Mouse (Mus musculus): ENCODE data around the gene Nuak2.

Gene Nuak2

GRCm38 (mm10) chr1:132355162-132355601 lies 39.3 kb downstream of the Nuak2 start:
- DNase-seq = peak; percentile 95

GRCm38 (mm10) chr1:132355841-132356242 lies 39.9 kb downstream of the Nuak2 start:
- DNase-seq = peak; percentile 98

GRCm38 (mm10) chr1:132356841-132357240 lies 40.9 kb downstream of the Nuak2 start:
- no peak for DNase-seq

GRCm38 (mm10) chr1:132361959-132362358 lies 46.0 kb downstream of the Nuak2 start:
- DNase-seq = no peak

GRCm38 (mm10) chr1:132364388-132364787 lies 48.5 kb downstream of the Nuak2 start:
- DNase-seq = no peak

- no peak for DNase-seq
Observed at GRCm38 (mm10) chr1:132364896-132365557, 49.1 kb downstream of the Nuak2 start.

GRCm38 (mm10) chr1:132365645-132366044 lies 49.7 kb downstream of the Nuak2 start:
- DNase-seq = no peak

- no peak for DNase-seq
Observed at GRCm38 (mm10) chr1:132366235-132366634, 50.3 kb downstream of the Nuak2 start.

- no peak for DNase-seq
Observed at GRCm38 (mm10) chr1:132366937-132367336, 51.0 kb downstream of the Nuak2 start.

- peak; percentile 98 for DNase-seq
Observed at GRCm38 (mm10) chr1:132367692-132368506, 52.0 kb downstream of the Nuak2 start.

- peak; percentile 97 for DNase-seq
Observed at GRCm38 (mm10) chr1:132370681-132371173, 54.8 kb downstream of the Nuak2 start.

- no peak for DNase-seq
Observed at GRCm38 (mm10) chr1:132371298-132372081, 55.6 kb downstream of the Nuak2 start.

- no peak for DNase-seq
Observed at GRCm38 (mm10) chr1:132372354-132372753, 56.4 kb downstream of the Nuak2 start.

- DNase-seq = peak; percentile 91
Observed at GRCm38 (mm10) chr1:132372896-132373534, 57.1 kb downstream of the Nuak2 start.

- peak; percentile 95 for DNase-seq
Observed at GRCm38 (mm10) chr1:132374140-132374872, 58.4 kb downstream of the Nuak2 start.

- peak; percentile 88 for DNase-seq
Observed at GRCm38 (mm10) chr1:132374873-132375244, 58.9 kb downstream of the Nuak2 start.

- peak; percentile 92 for DNase-seq
Observed at GRCm38 (mm10) chr1:132375256-132375655, 59.3 kb downstream of the Nuak2 start.

- DNase-seq = peak; percentile 96
Observed at GRCm38 (mm10) chr1:132376211-132377054, 60.5 kb downstream of the Nuak2 start.

GRCm38 (mm10) chr1:132377055-132377365 lies 61.1 kb downstream of the Nuak2 start:
- DNase-seq = peak; percentile 97

GRCm38 (mm10) chr1:132377811-132378210 lies 61.9 kb downstream of the Nuak2 start:
- peak; percentile 85 for DNase-seq

GRCm38 (mm10) chr1:132380550-132381100 lies 64.7 kb downstream of the Nuak2 start:
- DNase-seq = peak; percentile 91
